Mouse (Mus musculus) frontal cortex, adult (tissue): ENCODE data around the gene Gtsf1.
A peak's percentile ranks its signal among the peaks of the same experiment; 100 is the strongest.

Experiments used
- ATAC-seq: cut with Nextera tagmentation; 2 replicates; pipeline ENCODE4 v1.9.2; 2017; ENCODE audit warnings: mild to moderate bottlenecking, moderate library complexity, mixed read lengths; ENCODE audit not compliant: low TSS enrichment

Gtsf1 gene

GRCm38 (mm10) chr15:103357817-103358216 is 72.5 kb downstream of the Gtsf1 start:
- no peak for ATAC-seq

- no peak for ATAC-seq
Measured at GRCm38 (mm10) chr15:103356130-103356529, 74.1 kb downstream of the Gtsf1 start.

- no peak for ATAC-seq
Measured at GRCm38 (mm10) chr15:103355420-103355819, 74.8 kb downstream of the Gtsf1 start.

GRCm38 (mm10) chr15:103354690-103355089 is 75.6 kb downstream of the Gtsf1 start:
- ATAC-seq: no peak

GRCm38 (mm10) chr15:103353511-103354256 is 76.6 kb downstream of the Gtsf1 start:
- ATAC-seq: no peak

GRCm38 (mm10) chr15:103352856-103353255 is 77.4 kb downstream of the Gtsf1 start:
- peak; percentile 75 for ATAC-seq
